Mouse (Mus musculus) hindbrain, embryonic 16.5 days (tissue): ENCODE measurements around the gene Plscr3. TPM values are rescaled to one million over a fixed set of nuclear protein-coding genes. Genes with fewer than 3 reads are reported as not detected.

Source experiments
- ATAC-seq: fragments of 200-750 bp; cut with Nextera tagmentation; 2 replicates; pipeline ENCODE4 v1.8.0; 2017; ENCODE audit warnings: moderate TSS enrichment, moderate library complexity
- H3K27ac ChIP-seq: fragments of 300-500 bp; sonication (generic); 2 replicates; pipeline ENCODE4 v1.5.1; 2014; ENCODE audit warnings: low read depth, mild to moderate bottlenecking, control low read depth, low read length, moderate library complexity
- H3K27me3 ChIP-seq: fragments of 300-500 bp; sonication (generic); replicated peaks from 2 replicates; pipeline ENCODE4 v1.6.1; 2014; ENCODE audit warnings: low read length; ENCODE audit not compliant: control insufficient read depth, insufficient read depth
- H3K36me3 ChIP-seq: fragments of 300-500 bp; sonication (generic); 2 replicates; pipeline ENCODE4 v1.6.1; 2014; ENCODE audit warnings: mild to moderate bottlenecking, low read length, moderate library complexity, mixed read lengths; ENCODE audit not compliant: control insufficient read depth, insufficient read depth
- H3K4me1 ChIP-seq: fragments of 300-500 bp; sonication (generic); 2 replicates; pipeline ENCODE4 v1.6.1; 2014; ENCODE audit warnings: low read depth, low read length; ENCODE audit not compliant: control insufficient read depth, insufficient read depth
- H3K4me2 ChIP-seq: fragments of 300-500 bp; sonication (generic); 2 replicates; pipeline ENCODE4 v1.6.1; 2014; ENCODE audit warnings: mild to moderate bottlenecking, low read length, control low read depth, moderate library complexity
- H3K4me3 ChIP-seq: fragments of 300-500 bp; sonication (generic); 2 replicates; pipeline ENCODE4 v1.5.1; 2014; ENCODE audit warnings: mild to moderate bottlenecking, low read length, control low read depth, moderate library complexity
- H3K9ac ChIP-seq: fragments of 300-500 bp; sonication (generic); 2 replicates; pipeline ENCODE4 v1.6.1; 2014; ENCODE audit warnings: low read depth, mild to moderate bottlenecking, control low read depth, low read length, moderate library complexity
- H3K9me3 ChIP-seq: fragments of 300-500 bp; sonication (generic); 2 replicates; pipeline ENCODE4 v1.6.1; 2014; ENCODE audit warnings: mild to moderate bottlenecking, low read length, moderate library complexity; ENCODE audit not compliant: control insufficient read depth
- WGBS: fragments of 180-500 bp; shearing (Covaris S2); extraction: QIAGEN DNeasy Blood & Tissue Kit; methylation state at CpG from one replicate; pipeline ENCODE4 v1.1.7; 2014; 5-methylcytosine and 5-hydroxymethylcytosine counted together
- polyA plus RNA-seq: library from polyadenylated mRNA; unstranded; fragments of >200 nt; fragmentation: Nextera tagmentation; extraction: Ambion mirVana; gene quantifications from 2 replicates; pipeline ENCODE4 v1.2.1, GENCODE M21; 2015

Gene Plscr3
- polyA plus RNA-seq, 1 experiment from 2014 or later: 37.3 TPM

DNA sequence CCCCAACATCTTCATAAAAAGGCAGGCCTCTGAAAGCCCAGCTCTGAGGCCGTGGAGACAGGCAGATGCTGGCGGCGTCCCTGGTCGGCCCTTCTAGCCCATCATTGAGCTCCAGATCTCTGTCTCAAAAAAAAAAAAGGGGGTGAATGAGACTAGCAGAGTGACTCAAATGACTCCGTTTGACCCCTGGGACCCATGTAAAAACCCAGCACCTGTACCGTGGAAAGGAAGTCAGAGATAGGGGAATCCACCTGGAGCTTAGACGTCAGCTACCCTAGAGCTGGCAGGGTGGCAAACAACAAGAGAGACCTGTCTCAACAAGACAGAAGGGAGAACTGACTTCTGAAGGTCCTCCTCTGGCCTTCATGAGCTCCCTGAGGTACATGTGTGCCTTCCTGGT, 25.6 kb downstream of the Plscr3 start:
- Histone ChIP-seq H3K9ac (no peak overlapping the region), H3K27ac (no peak overlapping the region)
- 92% methylated on average over 7 of the region's 7 CpGs for WGBS

DNA sequence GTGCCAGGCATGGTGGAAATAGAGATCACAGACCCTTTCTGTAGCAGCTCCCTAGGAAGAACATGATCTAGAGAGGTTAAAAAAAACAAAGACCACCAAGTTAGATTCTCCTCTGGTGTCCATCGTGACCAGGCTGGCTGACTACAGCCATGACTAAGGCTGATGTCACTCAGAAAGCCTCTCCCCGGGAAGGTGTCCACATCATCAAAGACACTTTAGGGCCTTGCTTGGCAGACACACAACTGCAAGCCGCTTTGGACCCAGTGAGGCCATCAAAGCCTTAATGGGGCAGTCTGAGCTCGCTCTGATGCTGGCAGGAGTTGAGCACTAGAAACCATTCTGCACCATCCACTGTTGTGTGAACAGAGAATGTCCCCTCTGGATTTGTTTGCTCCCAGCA, 26.3 kb downstream of the Plscr3 start:
- WGBS: 80% methylated on average over 4 of the region's 4 CpGs
- no peaks in the 10 kb centered on the region; the same call in 1 of the 2 replicates for H3K27me3 ChIP-seq

More for the DNA sequence above, 25.6 kb downstream of the Plscr3 start:
- no peak overlapping the region for H3K4me2 ChIP-seq
- no peak for ATAC-seq
- no peak overlapping the region for H3K4me3 ChIP-seq
- no peaks in the 10 kb centered on the region for H3K9me3 ChIP-seq
- no peaks in the 10 kb centered on the region for H3K4me1 ChIP-seq
- H3K27me3 ChIP-seq: no peaks in the 10 kb centered on the region; the same call in 1 of the 2 replicates
- no peaks in the 10 kb centered on the region for H3K36me3 ChIP-seq

DNA sequence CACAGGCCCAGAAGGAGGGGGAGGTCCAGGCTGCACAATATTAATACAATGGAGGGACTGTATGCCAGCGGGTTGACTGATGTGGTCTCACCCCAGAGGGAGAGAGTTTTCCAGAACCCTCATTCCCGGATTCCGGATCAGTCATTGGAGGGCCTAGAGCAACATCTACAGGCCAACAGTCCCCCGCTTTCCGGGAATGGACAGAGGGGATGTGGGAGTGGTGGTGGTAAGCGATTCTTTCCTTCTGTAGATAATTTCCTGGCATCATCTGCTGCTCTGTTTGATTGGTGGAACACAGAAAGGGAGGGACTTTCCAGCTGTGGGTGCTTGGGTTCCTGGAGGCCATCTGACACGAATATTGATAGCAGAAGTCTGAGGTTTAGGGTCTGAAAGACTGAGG, 30.0 kb downstream of the Plscr3 start:
- Histone ChIP-seq H3K36me3 (no peaks in the 10 kb centered on the region), H3K4me2 (no peak overlapping the region), H3K9me3 (no peaks in the 10 kb centered on the region), H3K9ac (no peak overlapping the region), H3K4me3 (no peak overlapping the region), H3K4me1 (peaks cover 3% of the 10 kb centered on the region), H3K27ac (no peak overlapping the region), H3K27me3 (0 out of 2 replicates have a peak, but pooled peaks cover 3% of the 10 kb centered on the region)
- WGBS: 68% methylated on average over 7 of the region's 7 CpGs
- no peak for ATAC-seq

More for the DNA sequence above, 26.3 kb downstream of the Plscr3 start:
- Histone ChIP-seq H3K27ac (no peak overlapping the region), H3K9ac (no peak overlapping the region), H3K4me2 (no peak overlapping the region), H3K4me1 (peaks cover 3% of the 10 kb centered on the region; the same call in 1 of the 2 replicates), H3K36me3 (no peaks in the 10 kb centered on the region), H3K4me3 (no peak overlapping the region), H3K9me3 (no peaks in the 10 kb centered on the region)
- no peak for ATAC-seq

DNA sequence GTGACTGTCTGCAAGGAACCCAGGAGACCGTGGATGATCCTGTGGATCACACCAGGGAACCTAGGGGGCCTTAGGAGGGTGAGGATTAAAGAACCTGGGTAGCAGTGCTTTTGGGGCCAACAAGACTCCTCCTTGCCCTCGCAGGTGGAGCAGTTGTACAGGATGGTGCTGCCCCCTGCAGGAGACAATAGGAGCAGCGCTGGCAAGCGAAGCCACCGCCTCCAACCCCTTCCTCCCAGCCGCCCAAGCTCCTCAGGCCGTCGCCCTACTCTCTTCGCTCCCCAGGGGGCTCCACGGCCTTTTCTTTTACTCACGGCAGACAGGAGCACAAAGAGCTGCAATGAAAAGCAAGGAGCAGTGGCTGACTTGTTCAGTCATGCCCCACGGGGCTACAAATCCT, 30.7 kb downstream of the Plscr3 start:
- Histone ChIP-seq H3K36me3 (no peaks in the 10 kb centered on the region), H3K4me2 (peak overlapping the region; percentile 36; the same call in 1 of the 2 replicates), H3K27ac (no peak overlapping the region), H3K9ac (no peak overlapping the region), H3K27me3 (0 out of 2 replicates have a peak, but pooled peaks cover 5% of the 10 kb centered on the region), H3K4me3 (0 out of 2 replicates have a peak overlapping the region, but pooled peaks have one; percentile 7), H3K9me3 (no peaks in the 10 kb centered on the region), H3K4me1 (peaks cover 6% of the 10 kb centered on the region)
- WGBS: 2% methylated on average over 12 of the region's 12 CpGs
- ATAC-seq: 0 out of 2 replicates have a peak, but pooled peaks have one; percentile 26

DNA sequence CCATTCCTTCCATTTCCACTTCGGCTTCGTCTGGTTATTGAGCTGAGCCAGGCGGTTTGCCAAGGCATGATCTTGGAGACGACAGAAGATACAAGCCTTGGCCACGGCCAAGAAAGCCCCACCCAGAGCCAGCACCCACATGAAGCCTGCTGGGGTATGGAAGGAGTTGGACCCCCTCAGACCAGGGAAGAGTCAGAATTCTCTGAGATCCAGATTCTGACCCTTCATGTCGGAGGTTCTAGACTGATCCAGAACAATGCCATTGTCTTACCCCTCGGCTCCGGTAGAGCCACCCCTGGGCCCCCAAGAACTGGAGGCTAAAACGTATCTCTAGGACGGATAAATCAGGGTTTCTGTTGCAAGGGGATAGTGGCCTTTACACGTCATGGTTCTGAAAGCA, 31.7 kb downstream of the Plscr3 start, which contains the start of gene Tmem95:
Tmem95 (minus strand) TSS at position 141 of the 400 bp plus-strand sequence.
- peak within 1 kb of the TSS; percentile 36; the same call in 1 of the 2 replicates for H3K4me2 ChIP-seq
- peaks cover 6% of the 10 kb centered on the region for H3K4me1 ChIP-seq
- H3K9me3 ChIP-seq: no peaks in the 10 kb centered on the region
- no peak for ATAC-seq
- 0 out of 2 replicates have a peak within 1 kb of the TSS, but pooled peaks have one; percentile 7 for H3K4me3 ChIP-seq
- no peak within 1 kb of the TSS for H3K27ac ChIP-seq
- H3K27me3 ChIP-seq: 0 out of 2 replicates have a peak, but pooled peaks cover 6% of the 10 kb centered on the region
- WGBS: 85% methylated on average over 11 of the region's 11 CpGs
- H3K9ac ChIP-seq: no peak within 1 kb of the TSS
- H3K36me3 ChIP-seq: no peaks in the 10 kb centered on the region

DNA sequence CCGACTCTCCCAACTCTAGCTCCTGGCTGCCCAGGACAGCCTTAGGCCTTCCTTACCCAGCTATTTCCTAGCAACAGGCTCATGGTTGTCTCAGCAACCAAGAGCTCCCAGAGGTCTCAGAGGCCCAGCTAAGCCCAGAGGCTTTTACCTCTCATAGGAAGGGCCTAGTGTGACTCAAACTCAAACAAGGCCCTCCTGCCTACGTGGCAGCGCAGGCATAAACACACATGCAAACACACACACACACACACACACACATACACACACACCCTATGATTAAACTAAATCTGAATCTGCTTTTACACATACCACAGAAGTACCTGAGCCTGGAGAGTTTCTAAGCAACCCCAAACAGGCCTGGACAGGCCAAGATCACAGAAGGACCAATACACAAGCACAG, 32.2 kb downstream of the Plscr3 start:
- no peak overlapping the region for H3K9ac ChIP-seq
- no peak overlapping the region for H3K4me3 ChIP-seq
- 0 out of 2 replicates have a peak, but pooled peaks cover 6% of the 10 kb centered on the region for H3K27me3 ChIP-seq
- no peak for ATAC-seq
- no peak overlapping the region for H3K27ac ChIP-seq
- H3K4me2 ChIP-seq: no peak overlapping the region
- peaks cover 6% of the 10 kb centered on the region for H3K4me1 ChIP-seq
- no peaks in the 10 kb centered on the region for H3K9me3 ChIP-seq
- no peaks in the 10 kb centered on the region for H3K36me3 ChIP-seq
- WGBS: 66% methylated on average over 3 of the region's 3 CpGs

DNA sequence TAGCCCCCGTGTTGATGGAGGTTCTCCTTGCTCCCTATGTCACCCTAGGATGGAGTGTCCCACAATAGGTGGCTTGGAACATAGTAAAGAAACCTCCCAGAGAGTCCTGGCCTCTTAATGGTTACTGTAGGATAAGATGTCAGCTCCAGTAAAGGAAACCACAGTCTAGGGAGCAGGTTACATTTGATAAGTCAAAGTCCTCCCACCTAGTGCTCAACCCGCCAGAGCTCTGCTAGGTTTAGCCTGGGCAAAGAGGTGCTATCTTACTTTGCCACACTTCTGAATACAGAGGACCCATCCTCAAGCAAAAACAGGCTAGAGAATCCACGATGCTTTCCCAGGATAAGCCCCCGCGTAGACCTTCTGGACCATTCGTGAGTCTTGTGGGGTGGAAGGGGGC, 32.8 kb downstream of the Plscr3 start:
- no peak overlapping the region; the same call in 1 of the 2 replicates for H3K4me2 ChIP-seq
- no peaks in the 10 kb centered on the region for H3K9me3 ChIP-seq
- peaks cover 6% of the 10 kb centered on the region for H3K4me1 ChIP-seq
- H3K27me3 ChIP-seq: 0 out of 2 replicates have a peak, but pooled peaks cover 6% of the 10 kb centered on the region
- no peak overlapping the region for H3K9ac ChIP-seq
- H3K36me3 ChIP-seq: no peaks in the 10 kb centered on the region
- 91% methylated on average over 6 of the region's 6 CpGs for WGBS
- H3K27ac ChIP-seq: no peak overlapping the region
- H3K4me3 ChIP-seq: no peak overlapping the region
- ATAC-seq: no peak

DNA sequence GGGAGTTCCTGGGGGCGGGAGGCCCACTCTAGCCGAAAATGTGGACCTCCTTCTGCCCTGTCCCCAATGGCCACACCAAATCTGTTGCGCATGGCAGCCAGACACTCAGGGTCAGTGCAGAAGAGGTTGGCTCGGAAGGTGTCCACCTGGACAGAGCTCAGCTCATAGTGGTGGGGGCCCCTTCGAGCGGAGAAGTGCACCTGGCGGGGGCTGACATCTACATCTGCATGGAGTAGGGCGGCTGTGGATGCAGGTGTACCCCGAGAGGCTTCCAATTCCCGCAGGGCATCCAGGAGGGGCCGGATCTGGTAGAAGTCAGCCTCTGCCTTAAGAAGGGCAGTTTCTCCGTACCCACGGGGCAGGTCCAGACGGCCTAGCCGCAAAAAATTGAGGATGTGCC, 33.5 kb downstream of the Plscr3 start:
- H3K4me1 ChIP-seq: peaks cover 6% of the 10 kb centered on the region
- peak overlapping the region; percentile 84 for H3K4me2 ChIP-seq
- H3K27ac ChIP-seq: no peak overlapping the region
- peak overlapping the region; percentile 50 for H3K4me3 ChIP-seq
- H3K9ac ChIP-seq: peak overlapping the region; percentile 28; the same call in 1 of the 2 replicates
- 0 out of 2 replicates have a peak, but pooled peaks cover 6% of the 10 kb centered on the region for H3K27me3 ChIP-seq
- no peaks in the 10 kb centered on the region for H3K36me3 ChIP-seq
- 56% methylated on average over 15 of the region's 15 CpGs for WGBS
- no peaks in the 10 kb centered on the region for H3K9me3 ChIP-seq
- no peak for ATAC-seq

DNA sequence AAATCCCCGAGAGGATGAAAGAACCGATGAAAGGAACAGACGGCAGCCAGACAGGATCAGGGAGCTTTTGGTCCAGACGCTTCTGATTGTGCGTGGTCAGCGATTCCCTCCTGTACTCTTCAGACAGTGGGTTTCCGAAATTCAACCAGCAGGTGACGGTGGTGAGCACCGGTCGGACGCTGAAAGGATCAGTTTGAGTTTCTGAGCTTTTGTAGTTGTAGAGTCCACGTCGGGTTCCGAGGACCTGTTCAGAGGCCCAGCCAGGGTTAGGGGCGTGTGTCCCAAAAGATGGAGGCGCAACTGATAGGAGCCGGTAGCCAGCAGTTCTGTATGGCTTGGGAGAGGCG, 34.3 kb downstream of the Plscr3 start:
- ATAC-seq: peak; percentile 41
- Histone ChIP-seq H3K36me3 (no peaks in the 10 kb centered on the region), H3K4me2 (peak overlapping the region; percentile 84), H3K27me3 (0 out of 2 replicates have a peak, but pooled peaks cover 6% of the 10 kb centered on the region), H3K27ac (peak overlapping the region; percentile 45; the same call in 1 of the 2 replicates), H3K9ac (peak overlapping the region; percentile 63), H3K4me3 (peak overlapping the region; percentile 50), H3K9me3 (no peaks in the 10 kb centered on the region), H3K4me1 (peaks cover 6% of the 10 kb centered on the region)
- under 1% methylated on average over 18 of the region's 18 CpGs for WGBS
